Mouse (Mus musculus) layer of hippocampus, adult 9-11 months (tissue): ENCODE results near the gene Sfrp5.

Source experiments
- DNase-seq: peaks from one replicate; pipeline ENCODE4 v3.0.0; 2022

The Sfrp5 gene

GRCm38 (mm10) chr19:42201696-42202381 lies at the start of gene Sfrp5:
Gene Sfrp5 (minus strand): TSS chr19:42202252.
- no peak for DNase-seq

- DNase-seq: no peak
Measured at GRCm38 (mm10) chr19:42249976-42250914, 48.2 kb upstream of the Sfrp5 start.

- no peak for DNase-seq
Measured at GRCm38 (mm10) chr19:42247519-42247918, 45.5 kb upstream of the Sfrp5 start, which contains the start of gene Golga7b. Gene Golga7b (plus strand): TSS chr19:42247574.

- no peak for DNase-seq
Measured at GRCm38 (mm10) chr19:42246626-42247025, 44.6 kb upstream of the Sfrp5 start.

- DNase-seq: no peak
Measured at GRCm38 (mm10) chr19:42243401-42243800, 41.3 kb upstream of the Sfrp5 start.

- DNase-seq: no peak
Measured at GRCm38 (mm10) chr19:42240881-42241280, 38.8 kb upstream of the Sfrp5 start.

GRCm38 (mm10) chr19:42238341-42238715 lies 36.3 kb upstream of the Sfrp5 start:
- DNase-seq: no peak

- peak; percentile 39 for DNase-seq
Measured at GRCm38 (mm10) chr19:42237602-42238340, 35.7 kb upstream of the Sfrp5 start.

- no peak for DNase-seq
Measured at GRCm38 (mm10) chr19:42230986-42231385, 28.9 kb upstream of the Sfrp5 start.

GRCm38 (mm10) chr19:42230288-42230568 lies 28.2 kb upstream of the Sfrp5 start:
- DNase-seq: no peak

- DNase-seq: no peak
Measured at GRCm38 (mm10) chr19:42229499-42230287, 27.6 kb upstream of the Sfrp5 start.

- DNase-seq: no peak
Measured at GRCm38 (mm10) chr19:42226451-42226850, 24.4 kb upstream of the Sfrp5 start.

GRCm38 (mm10) chr19:42217374-42217763 lies 15.3 kb upstream of the Sfrp5 start:
- DNase-seq: no peak

- no peak for DNase-seq
Measured at GRCm38 (mm10) chr19:42216699-42217373, 14.8 kb upstream of the Sfrp5 start.

- no peak for DNase-seq
Measured at GRCm38 (mm10) chr19:42214601-42215000, 12.5 kb upstream of the Sfrp5 start.

GRCm38 (mm10) chr19:42211936-42212335 lies 9.9 kb upstream of the Sfrp5 start:
- no peak for DNase-seq

- DNase-seq: no peak
Measured at GRCm38 (mm10) chr19:42209976-42210375, 7.9 kb upstream of the Sfrp5 start.

GRCm38 (mm10) chr19:42209485-42209884 lies 7.4 kb upstream of the Sfrp5 start:
- DNase-seq: no peak

GRCm38 (mm10) chr19:42205201-42205600 lies 3.1 kb upstream of the Sfrp5 start:
- no peak for DNase-seq

- DNase-seq: no peak
Measured at GRCm38 (mm10) chr19:42204306-42204705, 2.3 kb upstream of the Sfrp5 start.

- DNase-seq: no peak
Measured at GRCm38 (mm10) chr19:42202467-42202866, 415 bp upstream of the Sfrp5 start.

GRCm38 (mm10) chr19:42198026-42198425 lies 4.0 kb downstream of the Sfrp5 start:
- no peak for DNase-seq
